Mouse (Mus musculus): ENCODE results near the gene Tnik.

- TF ChIP-seq CTCF (conservative IDR thresholded peaks at IDR 0.05; ENCODE audit: insufficient read depth, insufficient read length, low read depth, low read length) (no peak), POLR2A (IDR thresholded peaks at IDR 0.05; ENCODE audit: low read depth, low read length) (no peak)
Measured at GRCm38 (mm10) chr3:28380224-28380623, 117.2 kb downstream of the Tnik start.

All from kidney, adult 2 months (tissue).